Mouse (Mus musculus) E14TG2a.4 (cell line): Measurements from ENCODE around the gene Fam81a.

Source experiments
- CTCF ChIP-seq: conservative IDR thresholded peaks from 2 replicates; pipeline ENCODE4 v1.5.1; 2014; ENCODE audit warnings: low read length
- POU5F1 ChIP-seq: IDR thresholded peaks from 2 replicates; pipeline ENCODE4 v1.6.1; 2014; ENCODE audit warnings: low read length, borderline replicate concordance

DNA sequence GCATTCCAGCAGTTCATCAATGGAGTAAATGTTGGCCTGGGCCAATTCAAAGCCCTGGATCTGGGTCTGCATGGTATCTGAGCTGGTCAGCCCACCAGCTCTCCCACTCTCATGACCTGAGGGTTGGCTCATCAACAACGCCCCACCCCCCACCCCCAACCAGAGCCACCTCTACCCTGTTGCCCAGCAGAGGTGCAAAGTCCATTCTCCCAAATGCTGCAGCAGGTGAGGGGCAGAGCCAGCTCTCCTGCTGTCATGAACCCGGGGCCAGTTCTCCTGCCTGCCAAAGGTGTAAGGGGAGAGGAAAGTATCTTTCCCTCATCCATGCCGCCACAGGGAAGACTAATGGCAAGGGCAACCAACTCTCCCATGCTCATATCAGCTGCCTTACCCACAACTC is 5.3 kb upstream of the Fam81a start:
- TF ChIP-seq CTCF (no peak), POU5F1 (no peak)
